Mouse (Mus musculus) gastrocnemius, postnatal 25 days (tissue): Measurements from ENCODE around the gene Sprtn. TPM values are rescaled to one million over a fixed set of nuclear protein-coding genes. Genes with fewer than 3 reads are reported as not detected.
A peak's percentile ranks its signal among the peaks of the same experiment; 100 is the strongest.

Experiments used
- DNase-seq: peaks from one replicate; pipeline ENCODE4 v3.0.0; 2022
- total RNA-seq, 2 experiments: library from RNA; stranded (reverse); gene quantifications; 1 replicate in 1 of 2; 2 replicates in 1 of 2; pipeline ENCODE4 v1.2.3; 2021

Gene Sprtn
- total RNA-seq, 2 experiments from 2014 or later: 4.8 to 5.3 TPM

GRCm38 (mm10) chr8:124903198-124903597, 5.5 kb downstream of the Sprtn start:
- no peak for DNase-seq

GRCm38 (mm10) chr8:124905482-124905881, 7.8 kb downstream of the Sprtn start:
- DNase-seq: no peak

DNA sequence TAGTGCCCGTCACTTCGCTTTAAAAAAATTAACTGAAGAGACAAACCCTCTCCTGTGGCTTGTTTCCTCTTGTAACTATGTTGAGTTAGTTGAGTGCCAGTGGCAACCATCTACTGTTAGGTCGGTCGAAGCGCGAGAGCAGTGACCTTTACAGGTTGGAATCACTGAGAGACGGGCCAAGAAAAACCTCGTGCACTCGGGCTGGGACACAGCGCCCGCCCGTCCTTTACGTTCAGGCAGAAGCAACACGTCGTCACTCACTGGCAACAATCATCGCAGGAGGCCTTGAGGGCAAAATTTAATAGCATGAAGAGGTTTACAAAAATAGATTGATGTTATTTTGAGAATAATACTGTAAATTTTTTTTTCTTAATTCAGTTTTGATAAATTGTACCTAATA, 12.2 kb downstream of the Sprtn start:
- no peak for DNase-seq

GRCm38 (mm10) chr8:124910349-124910748, 12.7 kb downstream of the Sprtn start:
- DNase-seq: no peak

DNA sequence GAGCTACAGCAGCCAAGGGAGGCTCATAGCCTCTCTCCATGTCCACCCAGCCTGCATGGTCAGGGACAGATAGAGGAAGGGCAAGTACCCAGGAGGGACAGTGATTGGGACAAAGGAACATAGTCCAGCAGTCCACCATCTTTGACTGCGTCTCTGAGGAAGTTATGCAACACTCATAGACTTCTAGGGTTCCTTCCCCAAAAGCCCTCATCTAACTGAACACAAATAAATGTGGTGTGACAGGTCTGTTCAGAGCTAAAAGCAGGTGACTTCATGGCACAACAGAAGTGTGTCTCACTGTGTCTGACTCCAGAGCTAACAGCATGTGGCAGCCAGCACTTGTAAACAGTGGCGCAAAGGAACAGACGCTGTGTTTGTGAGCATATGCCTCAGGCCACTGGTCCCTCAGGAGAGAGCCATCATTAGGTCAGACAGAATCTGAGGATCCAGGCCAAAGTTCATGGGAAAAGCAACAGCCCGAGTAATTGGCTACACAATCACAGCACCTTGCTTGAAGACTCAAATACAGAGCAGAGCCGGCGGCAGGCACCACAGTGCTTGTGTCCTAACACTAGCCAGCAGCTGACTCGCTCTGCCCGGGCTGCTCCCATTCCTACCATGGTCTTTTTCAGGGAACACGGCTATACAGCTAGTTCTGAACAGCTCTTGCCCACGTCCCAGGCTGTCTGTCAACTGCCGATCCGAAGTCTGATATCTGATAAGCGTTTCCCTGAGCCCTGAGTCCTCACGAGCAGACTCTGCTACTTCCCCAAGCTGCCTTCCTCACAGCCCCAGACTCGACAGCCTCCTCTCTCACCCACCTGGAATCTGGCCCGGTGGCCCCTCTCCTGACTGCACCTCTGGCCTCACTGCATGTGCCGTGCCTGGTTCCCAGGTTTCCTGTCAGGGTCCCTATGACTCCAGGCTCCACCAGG, 14.5 kb downstream of the Sprtn start:
- no peak for DNase-seq

DNA sequence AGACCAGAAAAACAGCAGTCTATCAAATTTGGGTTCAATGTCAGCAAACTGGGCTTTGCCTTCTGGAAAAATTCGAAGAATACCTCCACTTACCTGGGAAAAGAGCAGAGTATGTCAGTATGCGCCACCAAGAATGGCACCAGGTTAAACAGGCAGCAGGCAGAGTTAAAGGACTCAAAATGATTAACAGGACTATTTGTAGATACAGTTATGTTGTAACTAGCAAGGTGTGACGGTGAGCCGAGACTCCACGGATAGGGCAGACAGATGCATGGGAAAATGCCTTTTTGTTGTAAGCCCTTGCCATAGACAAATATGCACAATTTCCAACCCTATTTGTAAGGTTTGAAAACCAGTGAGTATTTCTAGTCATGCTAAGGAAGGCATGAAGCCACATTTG, 16.4 kb downstream of the Sprtn start:
- DNase-seq: no peak

- no peak for DNase-seq
These were observed 20.2 kb downstream of the Sprtn start for GRCm38 (mm10) chr8:124917741-124918484.

DNA sequence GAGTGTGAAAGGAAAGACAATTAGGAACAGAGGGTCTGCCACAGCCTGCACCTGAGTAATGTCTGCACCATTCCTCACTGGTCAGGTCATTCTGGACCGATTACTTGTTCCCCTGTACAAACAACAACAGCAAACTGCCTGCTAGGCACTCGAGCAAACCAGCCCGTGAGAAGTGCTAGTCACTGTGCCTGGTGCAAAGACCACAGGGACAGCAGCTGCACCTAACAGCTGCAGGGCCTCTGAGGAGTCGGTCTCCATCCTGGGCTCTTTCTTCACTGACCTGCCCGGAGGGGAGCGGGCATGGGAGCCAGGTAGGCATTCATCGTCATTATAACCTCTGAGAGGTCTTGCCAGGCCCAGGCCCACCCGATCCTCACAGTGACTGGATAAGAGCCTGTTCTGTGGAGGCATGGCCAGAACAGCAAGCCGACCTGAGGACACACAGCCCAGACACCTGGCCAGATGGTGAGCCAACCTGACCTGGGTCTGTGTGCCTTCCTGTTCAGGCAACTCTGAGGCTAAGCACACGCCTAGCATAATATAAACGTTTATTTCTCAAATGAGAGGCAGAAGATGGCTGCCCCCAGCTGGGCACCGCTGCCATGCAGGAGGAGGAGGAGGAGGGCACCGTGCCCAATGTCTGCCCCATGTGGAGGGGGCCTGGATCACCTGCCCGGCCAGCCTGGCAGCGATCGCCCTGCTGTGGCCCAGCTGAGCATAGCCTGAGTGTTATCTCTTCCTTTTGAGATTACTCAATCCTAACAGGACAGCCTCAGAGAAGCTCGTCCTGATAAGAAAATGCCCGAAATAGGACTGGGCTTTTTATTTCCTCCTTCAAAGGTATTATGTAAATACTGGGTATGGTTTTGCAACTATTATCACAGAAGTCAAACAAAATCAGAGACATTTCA, 23.9 kb downstream of the Sprtn start:
- DNase-seq: no peak

GRCm38 (mm10) chr8:124922490-124923089, 24.9 kb downstream of the Sprtn start:
- DNase-seq: no peak

DNA sequence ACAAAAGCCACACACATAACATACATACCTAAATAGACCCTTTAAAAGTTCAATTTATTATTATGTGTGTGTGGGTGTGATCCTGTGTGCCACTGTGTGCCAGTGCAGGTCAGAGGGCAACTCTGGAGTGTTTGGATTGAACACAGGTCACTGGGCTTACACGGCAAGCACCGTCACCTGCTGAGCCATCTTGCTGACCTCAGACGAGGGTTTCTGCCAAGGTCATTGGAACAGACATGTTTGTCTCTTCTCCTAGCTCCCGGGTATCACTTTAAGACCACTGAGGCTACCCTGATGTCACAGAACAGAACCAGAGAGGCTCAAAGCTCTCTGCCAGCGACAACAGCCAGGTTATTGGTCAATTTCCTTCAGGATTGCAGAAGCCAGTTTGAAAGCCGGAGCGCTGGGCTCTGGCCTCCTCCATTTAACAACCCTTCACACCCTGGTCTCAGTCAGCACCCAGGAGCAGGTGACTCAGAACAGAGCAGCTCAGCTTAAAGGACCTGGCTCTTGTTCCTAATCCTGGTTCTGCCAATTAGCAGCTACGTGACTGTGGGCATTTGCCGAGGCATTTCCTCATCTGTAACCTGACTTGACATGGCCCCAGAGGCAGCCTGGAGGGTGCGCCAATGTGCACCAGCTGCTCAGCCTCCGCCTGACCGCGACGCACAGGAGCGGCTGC, 26.4 kb downstream of the Sprtn start:
- DNase-seq: peak; percentile 75

DNA sequence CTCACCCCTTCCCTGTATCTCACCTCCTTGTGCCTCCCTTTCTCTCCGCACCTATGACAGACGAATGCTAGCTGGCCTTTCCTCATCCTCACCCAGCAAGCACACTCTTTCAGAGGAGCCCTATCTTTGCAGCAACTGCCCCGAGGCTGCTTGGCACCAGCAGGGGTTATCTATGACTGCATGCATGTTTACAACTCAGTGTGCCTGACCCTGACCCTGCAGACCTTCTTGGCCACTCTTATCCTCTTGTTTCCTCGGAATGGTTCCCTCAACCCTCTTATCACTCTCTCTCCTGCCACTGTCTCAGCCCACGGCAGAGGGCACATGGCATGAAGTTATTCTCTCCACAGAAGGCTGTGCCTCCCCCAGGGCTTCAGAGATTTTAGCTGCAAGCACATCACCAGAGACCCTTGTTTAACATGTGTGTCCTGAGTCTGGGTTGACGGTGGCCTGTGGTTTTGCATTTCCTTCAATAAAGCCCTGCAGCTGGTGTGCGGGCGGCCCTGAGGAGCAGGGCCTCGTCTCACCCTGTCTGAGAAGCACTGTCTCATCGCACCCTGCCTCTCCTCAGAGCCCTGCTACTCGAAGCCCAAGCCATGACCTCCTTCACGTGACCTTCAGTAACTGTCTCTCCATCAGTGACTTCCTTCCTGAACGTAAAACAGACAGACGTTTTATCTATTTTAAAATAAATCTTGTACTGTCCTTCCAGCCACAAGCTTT, 28.0 kb downstream of the Sprtn start:
- no peak for DNase-seq

DNA sequence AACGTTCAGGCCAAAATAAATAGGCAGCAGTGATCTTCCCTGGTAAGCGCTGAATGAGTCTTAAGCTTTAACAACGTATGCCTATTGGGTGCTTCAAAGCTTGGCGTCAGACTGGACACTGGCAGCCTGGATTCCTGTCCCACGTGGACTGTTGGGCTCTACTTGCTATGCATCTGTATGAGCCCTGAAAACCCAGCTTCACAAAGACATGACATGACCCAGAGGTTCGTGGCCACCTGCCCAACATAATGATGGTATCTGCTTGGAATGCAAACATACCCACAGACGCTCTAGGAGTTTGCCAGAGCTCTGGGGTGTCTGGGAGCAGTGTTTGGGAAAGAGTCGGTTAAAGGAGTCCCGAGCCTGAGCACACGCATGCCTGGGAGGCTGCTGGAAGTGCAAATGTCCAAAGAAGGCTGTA, 28.7 kb downstream of the Sprtn start:
- DNase-seq: peak; percentile 33

DNA sequence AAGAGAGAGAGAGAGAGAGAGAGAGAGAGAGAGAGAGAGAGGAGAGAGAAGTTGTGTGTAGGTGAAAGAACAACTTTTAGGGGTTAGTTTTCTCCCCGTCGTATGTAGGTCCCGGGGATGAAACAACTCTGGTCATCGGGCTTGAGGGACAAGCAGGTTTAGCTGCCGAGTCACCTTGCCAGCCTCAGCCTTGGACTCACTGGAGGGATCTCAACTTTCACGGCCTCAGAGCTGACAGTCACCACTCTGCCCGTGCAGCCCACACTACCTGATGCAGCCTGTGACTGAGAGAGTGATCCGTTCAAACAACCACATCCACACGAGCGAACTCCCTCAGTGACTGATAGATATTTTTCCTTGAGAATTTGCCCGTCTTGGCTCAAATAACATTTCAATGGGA, 31.3 kb downstream of the Sprtn start:
- DNase-seq: peak; percentile 36

DNA sequence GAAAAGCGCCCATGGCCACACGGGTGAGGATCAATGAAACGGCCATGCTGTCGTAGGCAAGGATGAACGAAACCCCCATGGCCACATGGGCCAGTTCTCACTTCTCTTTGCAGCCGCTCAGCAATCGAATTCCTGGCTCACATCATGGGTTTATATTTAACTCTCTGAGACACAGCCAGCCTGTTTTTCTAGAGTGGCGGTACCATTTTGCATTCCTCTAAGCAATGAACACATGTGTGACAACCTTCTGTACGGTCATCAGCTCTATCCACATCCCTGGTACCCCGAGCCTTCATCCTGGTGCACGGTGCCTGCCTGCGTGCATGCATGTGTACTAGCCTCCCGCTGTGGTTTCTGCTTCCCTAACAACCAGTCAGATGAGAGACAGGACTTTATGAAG, 32.4 kb downstream of the Sprtn start:
- no peak for DNase-seq

DNA sequence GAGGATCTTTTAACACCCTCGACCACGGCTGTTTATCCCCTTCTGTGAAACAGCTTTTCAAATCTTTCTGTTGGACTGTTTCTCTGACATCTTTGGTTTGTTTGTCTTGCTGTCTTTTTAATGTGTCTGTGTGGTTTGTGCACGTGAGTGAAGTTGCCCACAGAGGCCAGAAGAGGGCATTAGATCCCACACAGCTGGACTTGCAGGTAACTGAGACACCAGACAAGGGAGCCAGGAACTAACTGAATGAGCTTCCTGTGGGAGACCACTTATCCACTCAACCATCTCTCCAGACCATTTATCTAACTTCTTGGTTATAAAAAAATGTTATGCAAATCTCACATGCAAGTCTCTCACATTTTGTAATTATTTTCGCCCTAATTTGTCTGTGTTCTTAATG, 33.0 kb downstream of the Sprtn start:
- DNase-seq: no peak

- DNase-seq: no peak
These were observed 34.7 kb downstream of the Sprtn start for GRCm38 (mm10) chr8:124932435-124932834.

DNA sequence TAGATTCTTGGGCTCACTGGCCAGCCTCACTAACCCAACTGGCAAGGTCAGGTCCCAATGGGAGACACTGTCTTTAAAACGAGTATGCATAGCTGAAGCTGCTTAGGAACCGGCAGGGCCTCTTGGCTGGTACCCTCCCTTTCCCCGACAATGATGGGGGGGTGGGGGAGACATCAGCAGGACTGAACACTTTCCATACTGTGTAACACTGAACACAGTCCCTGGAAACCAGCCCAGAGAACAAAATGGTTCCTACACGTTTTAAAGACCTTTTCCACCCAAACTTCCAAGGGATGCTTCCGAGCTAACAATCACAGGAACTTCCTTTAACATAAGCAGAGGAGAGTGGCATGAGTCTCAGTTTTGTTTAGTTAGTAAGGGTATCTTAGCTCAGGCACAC, 37.4 kb downstream of the Sprtn start:
- DNase-seq: no peak

GRCm38 (mm10) chr8:124936699-124937098, 39.0 kb downstream of the Sprtn start:
- DNase-seq: no peak

DNA sequence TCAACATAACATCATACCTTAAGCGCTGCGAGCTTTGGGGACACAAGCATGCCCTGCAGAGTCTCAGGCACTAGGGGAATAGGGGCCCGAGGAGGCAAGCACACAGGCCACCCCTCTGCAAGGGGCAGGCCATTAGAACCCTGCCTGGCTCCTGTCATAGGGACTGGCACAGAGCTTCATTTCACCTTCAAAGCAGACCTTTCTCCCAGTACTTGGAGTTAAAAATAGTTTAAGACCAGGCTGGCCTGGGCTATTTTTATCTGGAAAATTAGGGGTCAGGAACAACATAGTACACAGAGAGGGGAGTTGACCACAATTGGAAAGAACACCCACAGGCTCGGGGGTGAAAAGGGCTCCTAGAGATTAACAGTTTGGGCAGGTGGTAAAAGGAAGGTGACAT, 39.6 kb downstream of the Sprtn start:
- peak; percentile 20 for DNase-seq

DNA sequence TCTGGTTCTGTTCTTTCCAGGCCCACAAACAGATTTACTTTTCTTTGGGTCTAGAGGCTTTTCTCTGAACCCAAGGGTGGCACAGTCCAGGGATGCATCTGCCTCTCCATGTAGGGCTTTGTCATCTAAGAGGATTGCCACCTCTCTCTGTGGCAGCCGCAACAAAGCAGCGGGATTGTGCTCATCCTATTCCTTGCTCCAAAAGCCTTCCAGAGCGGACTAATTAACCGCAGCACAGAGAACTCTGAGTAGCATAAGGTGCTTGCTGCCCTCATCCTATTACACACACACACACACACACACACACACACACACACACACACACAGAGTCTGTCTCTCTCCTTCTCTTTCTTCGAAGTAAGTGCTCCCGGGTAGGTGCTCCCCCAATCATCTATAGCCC, 46.1 kb downstream of the Sprtn start:
- no peak for DNase-seq

- no peak for DNase-seq
These were observed 46.7 kb downstream of the Sprtn start for GRCm38 (mm10) chr8:124944406-124944805.
